Mouse (Mus musculus) left cerebral cortex, postnatal 36 days (tissue): ENCODE results near the gene Gm10309. TPM values are rescaled to one million over a fixed set of nuclear protein-coding genes. Genes with fewer than 3 reads are reported as not detected.

Source experiments
- DNase-seq, 2 experiments: peaks; one replicate each; pipeline ENCODE4 v3.0.0; 2021 to 2022; ENCODE audit warnings: low spot score in 2 of 2, mixed read lengths in 1 of 2
- intact Hi-C: fragments of 180-260 bp; cut with DNase I; formaldehyde crosslinking; loops from one replicate; pipeline ENCODE4 v1.15.1; 2025
- total RNA-seq, 2 experiments: library from RNA; stranded (reverse); gene quantifications; 2 replicates each; pipeline ENCODE4 v1.2.3; 2021

Gene Gm10309
- not detected for total RNA-seq

- intact Hi-C loops, result no loop called here
- DNase-seq, result peak; percentile 35 to 42
Measured at GRCm38 (mm10) chr17:86505183-86505631, at the start of gene Gm10309. Gene Gm10309 (minus strand): TSS chr17:86505232.

GRCm38 (mm10) chr17:86551995-86552394 lies 47.0 kb upstream of the Gm10309 start:
- DNase-seq, result no peak
- intact Hi-C loops, result no loop called here

GRCm38 (mm10) chr17:86551561-86551960 lies 46.5 kb upstream of the Gm10309 start:
- intact Hi-C loops, result no loop called here
- DNase-seq, result no peak

GRCm38 (mm10) chr17:86549128-86549527 lies 44.1 kb upstream of the Gm10309 start:
- intact Hi-C loops, result no loop called here
- no peak for DNase-seq

- no peak for DNase-seq
- intact Hi-C loops, result no loop called here
Measured at GRCm38 (mm10) chr17:86546529-86546928, 41.5 kb upstream of the Gm10309 start.

- intact Hi-C loops, result loop anchor here (10.0 kb wide), 1 partner anchor 215 kb away; the partner anchor contains the start of gene Epas1
- no peak for DNase-seq
Measured at GRCm38 (mm10) chr17:86539881-86540430, 34.9 kb upstream of the Gm10309 start.

- intact Hi-C loops, result loop anchor here (2.0 to 10.0 kb wide), 3 partner anchors 219 to 369 kb away; partner anchors contain the start of gene Epas1
- peak; percentile 46 to 78 for DNase-seq
Measured at GRCm38 (mm10) chr17:86535827-86536656, 31.0 kb upstream of the Gm10309 start.

- intact Hi-C loops, result loop anchor here (10.0 kb wide), 1 partner anchor 220 kb away; the partner anchor contains the start of gene Epas1
Measured at GRCm38 (mm10) chr17:86535096-86535495, 30.1 kb upstream of the Gm10309 start.

GRCm38 (mm10) chr17:86533549-86533851 lies 28.5 kb upstream of the Gm10309 start:
- intact Hi-C loops, result loop anchor here (10.0 kb wide), 1 partner anchor 221 kb away; the partner anchor contains the start of gene Epas1
- no peak for DNase-seq

More at GRCm38 (mm10) chr17:86535096-86535495, 30.1 kb upstream of the Gm10309 start:
- DNase-seq, result no peak

GRCm38 (mm10) chr17:86532783-86533548 lies 27.9 kb upstream of the Gm10309 start:
- intact Hi-C loops, result loop anchor here (10.0 kb wide), 1 partner anchor 222 kb away; the partner anchor contains the start of gene Epas1
- DNase-seq, result no peak

- DNase-seq, result no peak
- intact Hi-C loops, result loop anchor here (10.0 kb wide), 1 partner anchor 224 kb away; the partner anchor contains the start of gene Epas1
Measured at GRCm38 (mm10) chr17:86531231-86531630, 26.2 kb upstream of the Gm10309 start.

GRCm38 (mm10) chr17:86529411-86529810 lies 24.4 kb upstream of the Gm10309 start:
- intact Hi-C loops, result no loop called here
- no peak for DNase-seq

GRCm38 (mm10) chr17:86529003-86529402 lies 24.0 kb upstream of the Gm10309 start:
- no peak for DNase-seq

GRCm38 (mm10) chr17:86527298-86527697 lies 22.3 kb upstream of the Gm10309 start:
- intact Hi-C loops, result no loop called here
- DNase-seq, result no peak

More at GRCm38 (mm10) chr17:86529003-86529402, 24.0 kb upstream of the Gm10309 start:
- intact Hi-C loops, result no loop called here

- intact Hi-C loops, result no loop called here
Measured at GRCm38 (mm10) chr17:86526016-86526415, 21.0 kb upstream of the Gm10309 start.

GRCm38 (mm10) chr17:86525075-86525474 lies 20.0 kb upstream of the Gm10309 start:
- intact Hi-C loops, result no loop called here
- DNase-seq, result no peak

More at GRCm38 (mm10) chr17:86526016-86526415, 21.0 kb upstream of the Gm10309 start:
- no peak for DNase-seq

- intact Hi-C loops, result no loop called here
- no peak for DNase-seq
Measured at GRCm38 (mm10) chr17:86523843-86524242, 18.8 kb upstream of the Gm10309 start.

GRCm38 (mm10) chr17:86523374-86523773 lies 18.3 kb upstream of the Gm10309 start:
- no peak for DNase-seq
- intact Hi-C loops, result no loop called here

- no peak for DNase-seq
- intact Hi-C loops, result no loop called here
Measured at GRCm38 (mm10) chr17:86522649-86523048, 17.6 kb upstream of the Gm10309 start.

GRCm38 (mm10) chr17:86521252-86521651 lies 16.2 kb upstream of the Gm10309 start:
- DNase-seq, result no peak
- intact Hi-C loops, result no loop called here
